Mouse (Mus musculus): ENCODE results near the gene Pnisr.

Pnisr gene

DNA sequence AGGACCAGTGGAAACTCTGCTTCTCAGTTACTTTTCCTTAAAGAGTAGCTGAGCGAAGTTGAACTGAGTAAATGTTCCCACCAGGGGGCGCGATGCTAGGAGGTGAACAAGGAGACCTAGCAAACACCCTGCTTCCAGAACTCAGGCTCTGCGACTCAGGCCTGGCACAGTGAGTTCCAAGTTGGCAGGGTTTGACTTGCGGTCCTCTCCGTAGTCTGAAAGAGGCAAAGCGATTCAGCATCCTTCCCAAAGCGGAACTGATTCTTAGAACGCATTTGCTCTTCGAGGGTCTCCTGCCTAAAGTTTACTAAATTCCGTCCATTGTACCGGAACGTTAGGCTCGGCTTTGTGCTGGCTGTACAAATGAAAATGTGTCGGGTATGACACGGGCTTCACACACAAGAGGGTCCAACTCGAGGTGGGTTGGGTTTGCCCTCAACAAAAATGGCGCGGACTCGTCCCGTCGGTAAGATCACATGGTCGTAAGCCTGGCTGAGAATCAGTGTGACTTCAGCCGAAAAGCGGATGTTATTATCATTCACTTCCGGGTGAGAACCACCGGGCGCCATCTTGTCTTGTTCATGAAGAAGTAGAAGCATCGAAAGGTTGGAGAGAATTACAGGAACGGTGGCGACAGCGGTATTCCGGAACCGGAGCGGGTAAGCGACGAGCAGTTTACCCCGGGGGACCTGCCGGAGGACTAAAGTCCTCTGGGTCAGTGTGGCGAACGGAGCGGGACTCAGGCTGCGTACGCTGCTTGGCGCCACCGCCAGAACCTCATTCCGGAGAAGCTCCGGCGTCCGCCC is at the start of gene Pnisr:
Pnisr (plus strand) TSS at position 103 of the 806 bp plus-strand sequence.
- TF ChIP-seq GATA4 (IDR thresholded peaks at IDR 0.05; ENCODE audit: insufficient replicate concordance, low read length), result no peak

DNA sequence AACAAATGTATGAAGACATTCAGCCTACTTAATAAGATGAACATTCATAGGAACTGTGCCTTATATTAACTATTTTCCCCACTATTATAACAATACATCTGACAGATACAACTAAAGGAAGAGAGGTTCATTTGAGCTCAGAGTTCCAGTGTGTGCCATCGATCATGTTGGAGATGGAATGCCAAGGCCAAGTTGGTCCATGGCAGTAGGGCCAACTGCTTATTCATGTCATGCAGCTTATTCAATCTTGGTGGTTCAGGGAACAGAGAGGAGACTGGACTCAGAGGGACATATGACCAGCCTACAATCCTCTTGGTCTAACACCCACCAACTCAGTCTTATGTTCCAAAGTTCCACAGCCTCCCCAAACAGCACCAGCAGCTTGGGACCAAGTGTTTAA is 46.4 kb upstream of the Pnisr start:
- TF ChIP-seq GATA4 (IDR thresholded peaks at IDR 0.05; ENCODE audit: insufficient replicate concordance, low read length), result no peak

DNA sequence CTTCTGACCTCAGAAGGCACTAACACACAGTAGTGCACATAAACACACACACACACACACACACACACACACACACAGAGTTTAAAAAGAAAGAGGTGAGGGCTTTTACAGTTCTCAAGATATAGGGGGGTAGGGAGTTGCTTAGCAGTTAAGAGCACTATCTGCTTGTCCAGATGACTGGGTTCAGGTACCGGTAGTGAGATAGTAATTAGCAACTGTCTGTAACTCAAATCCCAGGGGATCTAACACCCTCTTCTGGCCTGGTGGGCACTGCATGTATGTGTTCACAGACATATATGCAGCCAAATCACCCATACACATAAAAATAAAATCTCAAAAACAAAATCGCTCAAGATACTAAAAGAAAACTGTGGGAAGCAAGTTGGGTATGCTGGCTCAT is 45.8 kb upstream of the Pnisr start:
- no peak for TF ChIP-seq GATA4 (IDR thresholded peaks at IDR 0.05; ENCODE audit: insufficient replicate concordance, low read length)

DNA sequence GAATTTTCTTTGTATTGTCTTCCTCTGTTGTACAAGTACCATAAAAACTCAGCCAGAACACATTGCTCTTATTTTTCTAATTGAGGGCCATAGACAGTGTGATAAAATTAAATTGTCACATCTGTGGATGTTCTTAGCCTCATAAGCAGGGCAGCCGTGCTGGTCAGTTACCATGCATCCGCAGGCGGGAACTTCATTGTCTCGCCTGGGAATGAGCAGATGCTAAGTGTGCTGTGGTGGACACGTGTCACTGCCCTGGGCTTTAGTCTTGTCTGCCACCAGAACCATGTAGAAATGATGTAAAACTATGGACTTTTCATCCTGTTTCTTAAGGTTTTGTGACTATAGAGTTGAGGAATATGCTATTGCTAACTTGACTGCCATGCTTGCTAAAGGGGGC is 40.2 kb upstream of the Pnisr start:
- no peak for TF ChIP-seq GATA4 (IDR thresholded peaks at IDR 0.05; ENCODE audit: insufficient replicate concordance, low read length)

DNA sequence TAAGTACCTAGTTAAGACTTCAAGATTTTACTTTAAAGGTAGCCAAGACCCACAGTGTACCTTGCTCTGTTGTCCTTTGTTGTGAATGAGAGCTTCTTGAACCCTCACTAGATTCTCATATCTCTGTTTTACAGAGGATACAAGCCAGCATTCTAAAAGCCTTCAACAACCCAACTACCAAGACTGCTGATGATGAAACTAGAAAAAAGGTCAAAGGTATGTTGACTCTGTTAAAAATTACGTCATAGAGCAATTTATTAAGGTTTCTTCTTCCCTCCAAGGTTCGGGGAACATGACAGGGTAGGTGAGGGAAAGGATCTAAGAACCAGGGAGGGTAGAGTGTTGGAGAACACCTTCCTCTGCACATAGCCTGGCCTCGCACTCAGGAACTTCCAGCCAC is 36.8 kb upstream of the Pnisr start:
- TF ChIP-seq GATA4 (IDR thresholded peaks at IDR 0.05; ENCODE audit: insufficient replicate concordance, low read length), result no peak

DNA sequence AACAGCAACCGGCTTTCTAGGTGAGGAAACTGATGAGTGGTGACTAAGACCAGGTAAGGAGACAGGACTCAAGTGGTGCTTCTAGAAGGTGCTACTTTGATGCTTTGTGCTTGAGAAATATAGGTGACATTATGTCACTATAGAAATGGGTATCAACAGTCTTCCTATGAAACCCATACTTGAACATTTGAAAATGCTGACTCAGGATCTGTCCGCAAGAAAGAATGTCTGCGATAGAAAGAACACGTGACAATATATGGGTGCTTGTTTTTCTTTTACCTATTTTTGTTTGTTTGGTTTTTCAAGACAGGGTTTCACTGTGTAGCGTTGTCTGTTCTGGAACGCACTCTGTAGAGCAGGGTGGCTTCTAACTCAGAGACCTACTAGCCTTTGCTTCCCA is 34.7 kb upstream of the Pnisr start:
- no peak for TF ChIP-seq GATA4 (IDR thresholded peaks at IDR 0.05; ENCODE audit: insufficient replicate concordance, low read length)

DNA sequence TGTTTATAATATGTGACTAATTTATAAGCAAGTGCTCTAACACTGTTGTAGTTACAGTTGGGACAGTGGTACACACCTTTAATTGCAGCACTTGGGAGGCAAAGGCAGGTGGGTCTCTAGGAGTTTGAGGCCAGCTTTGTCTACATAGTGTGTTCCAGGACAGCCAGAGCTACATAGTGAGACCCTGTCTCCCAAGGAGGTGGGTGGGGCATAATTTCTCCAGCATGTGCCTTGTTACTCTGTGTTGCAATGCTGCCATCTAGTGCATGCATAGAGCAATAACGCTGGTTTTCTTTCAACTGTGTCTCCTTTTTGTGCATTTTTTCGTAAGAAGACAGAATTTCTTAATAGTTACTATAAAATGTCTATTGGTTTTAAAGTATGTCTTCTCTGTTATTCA is 33.4 kb upstream of the Pnisr start:
- no peak for TF ChIP-seq GATA4 (IDR thresholded peaks at IDR 0.05; ENCODE audit: insufficient replicate concordance, low read length)

DNA sequence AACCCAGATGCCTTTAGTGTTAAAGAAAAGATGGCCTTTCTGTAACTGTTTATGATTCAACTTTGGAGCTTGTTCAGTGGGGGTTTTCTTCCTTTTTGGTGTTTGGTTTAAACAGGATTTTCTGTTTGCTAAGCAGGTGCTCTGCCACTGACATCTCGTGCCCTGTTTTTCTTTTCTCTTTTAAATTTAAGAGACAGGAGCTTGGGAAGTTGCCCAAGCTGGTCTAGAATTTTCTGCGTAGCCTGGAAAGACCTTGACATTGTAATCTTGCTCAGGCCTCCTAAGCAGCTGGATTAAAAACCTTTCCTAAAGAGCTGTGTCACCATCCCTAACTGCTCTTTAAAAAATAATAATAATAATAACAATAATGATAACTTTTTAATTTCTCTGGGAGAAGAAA is 20.8 kb upstream of the Pnisr start:
- no peak for TF ChIP-seq GATA4 (IDR thresholded peaks at IDR 0.05; ENCODE audit: insufficient replicate concordance, low read length)

DNA sequence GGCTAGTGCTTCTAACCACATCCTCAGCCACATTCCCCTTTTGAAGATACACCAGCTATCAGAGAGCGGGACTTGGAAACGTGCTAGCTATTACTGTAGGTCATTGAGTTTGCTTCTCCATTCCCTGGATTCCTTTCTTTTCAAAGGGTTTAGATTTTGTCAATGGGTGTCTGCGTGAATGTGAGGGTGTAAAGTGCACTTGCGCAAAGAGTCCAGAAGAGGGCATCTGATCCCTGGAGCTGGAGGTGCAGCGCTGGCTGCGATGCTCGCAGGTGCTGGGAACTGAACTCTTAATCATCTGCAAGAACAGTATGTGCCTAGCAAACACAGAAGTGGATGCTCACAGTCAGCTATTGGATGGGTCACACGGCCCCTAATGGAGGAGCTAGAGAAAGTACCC is 14.5 kb upstream of the Pnisr start:
- TF ChIP-seq GATA4 (IDR thresholded peaks at IDR 0.05; ENCODE audit: insufficient replicate concordance, low read length), result no peak

DNA sequence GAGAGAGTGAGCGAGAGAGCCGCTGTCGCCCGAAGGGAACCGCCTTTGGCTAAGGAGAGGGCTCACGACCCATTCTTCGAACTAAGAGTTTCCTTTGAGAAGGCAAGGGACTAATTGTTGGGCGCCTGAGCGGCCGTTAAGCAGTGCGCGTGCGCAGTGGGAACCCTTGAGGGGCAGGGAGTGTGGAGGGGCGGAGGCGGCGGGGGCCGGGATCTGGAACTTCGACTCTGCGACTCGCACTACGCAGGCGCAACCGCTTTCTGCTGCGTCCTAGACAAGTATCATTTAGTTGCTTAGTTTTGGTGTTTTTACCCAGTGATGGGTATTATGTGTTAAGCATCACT is 876 bp downstream of the Pnisr start:
- no peak for TF ChIP-seq GATA4 (IDR thresholded peaks at IDR 0.05; ENCODE audit: insufficient replicate concordance, low read length)

DNA sequence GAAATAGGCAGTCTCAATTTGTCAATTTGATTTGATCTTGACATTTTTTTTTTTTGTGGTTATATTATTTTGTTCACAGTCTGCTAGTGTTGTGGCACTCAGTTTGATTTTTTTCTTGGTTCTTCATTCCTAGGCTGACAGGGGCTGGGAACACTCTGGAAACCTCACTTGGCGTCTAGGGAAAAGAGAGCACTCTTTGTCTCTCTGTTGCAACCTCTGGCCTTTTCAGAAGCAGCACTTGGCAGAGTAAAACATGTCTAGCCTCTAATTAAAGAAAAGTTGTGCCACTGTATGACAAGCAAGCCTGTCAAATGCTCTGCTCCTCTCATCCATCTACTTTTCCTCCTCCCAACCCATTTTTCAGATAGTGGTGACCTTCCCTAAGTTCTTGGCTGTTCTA is 10.1 kb downstream of the Pnisr start:
- no peak for TF ChIP-seq GATA4 (IDR thresholded peaks at IDR 0.05; ENCODE audit: insufficient replicate concordance, low read length)

DNA sequence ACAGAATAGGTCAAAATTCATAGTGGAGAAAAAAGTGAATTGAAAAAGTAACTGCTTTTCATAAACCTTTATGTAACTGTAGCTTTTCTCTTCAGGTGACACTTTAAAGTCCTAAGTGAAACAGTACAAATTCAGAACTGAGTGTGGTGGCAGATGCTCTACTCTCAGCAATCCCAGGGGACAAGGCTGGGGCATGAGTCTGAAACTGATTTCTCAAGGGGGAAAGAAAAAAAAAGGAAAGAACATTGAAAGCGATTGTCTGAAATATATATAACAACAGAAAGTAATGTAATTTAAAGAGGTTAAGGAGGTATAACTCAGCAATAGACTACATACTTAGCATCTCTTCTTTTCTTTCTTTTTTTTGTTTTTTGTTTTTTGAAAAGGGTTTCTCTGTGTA is 17.8 kb downstream of the Pnisr start:
- TF ChIP-seq GATA4 (IDR thresholded peaks at IDR 0.05; ENCODE audit: insufficient replicate concordance, low read length), result no peak

DNA sequence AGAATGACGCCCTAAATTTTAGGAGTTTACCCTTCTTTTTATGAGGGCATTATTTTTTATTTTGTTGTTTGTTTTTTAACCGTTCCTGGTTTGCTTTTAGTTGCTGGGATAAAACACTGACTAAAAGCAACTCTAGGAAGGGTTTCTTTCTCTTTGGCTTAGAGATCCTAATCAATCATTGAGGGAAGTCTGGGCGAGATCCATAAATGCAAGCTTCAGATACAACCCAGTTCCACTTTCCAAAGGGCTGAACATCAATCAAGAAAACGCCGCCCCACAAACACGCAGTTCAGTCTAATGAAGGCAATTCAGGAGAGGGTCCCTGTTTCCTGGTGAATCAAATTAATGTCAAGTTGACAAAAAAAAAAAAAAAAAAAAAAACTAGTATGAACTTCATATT is 31.4 kb downstream of the Pnisr start:
- TF ChIP-seq GATA4 (IDR thresholded peaks at IDR 0.05; ENCODE audit: insufficient replicate concordance, low read length), result no peak

DNA sequence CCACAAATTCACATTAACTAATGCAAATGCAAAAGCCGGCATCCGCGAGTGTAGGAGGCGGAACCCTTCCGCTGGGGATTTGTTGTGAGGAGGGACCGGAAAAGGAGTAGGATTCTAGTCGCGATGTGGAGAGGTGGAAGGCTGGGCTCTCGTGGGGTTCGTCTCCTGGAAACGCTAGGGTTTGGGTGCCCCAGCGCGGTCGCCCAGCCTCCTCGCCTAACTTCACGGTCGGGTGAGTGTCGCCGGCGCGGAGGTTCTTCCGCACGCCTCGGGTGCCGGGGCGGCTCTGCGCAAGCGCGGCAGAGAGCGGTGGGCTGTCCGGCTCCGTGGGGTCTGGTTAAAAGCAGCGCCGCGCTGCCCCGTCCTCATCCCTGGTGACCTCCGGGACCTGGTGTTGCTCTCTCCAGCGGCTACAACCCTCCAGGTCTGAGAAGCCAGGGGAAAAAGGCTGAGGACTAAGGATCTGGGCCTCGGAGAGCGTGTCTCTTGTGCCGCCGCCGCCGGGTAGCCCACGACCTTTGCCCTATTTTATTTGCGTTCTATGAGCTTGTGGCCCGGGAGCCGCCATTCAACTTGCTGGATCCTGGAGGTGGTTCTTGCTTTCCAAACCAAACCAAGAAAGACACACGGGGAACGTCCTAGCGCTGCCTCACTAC is 32.3 kb downstream of the Pnisr start, which contains the start of gene Coq3:
Coq3 (plus strand) TSS at position 109 of the 656 bp plus-strand sequence.
- TF ChIP-seq GATA4 (IDR thresholded peaks at IDR 0.05; ENCODE audit: insufficient replicate concordance, low read length), result peak; percentile 21; the same call in 1 of the 2 replicates

DNA sequence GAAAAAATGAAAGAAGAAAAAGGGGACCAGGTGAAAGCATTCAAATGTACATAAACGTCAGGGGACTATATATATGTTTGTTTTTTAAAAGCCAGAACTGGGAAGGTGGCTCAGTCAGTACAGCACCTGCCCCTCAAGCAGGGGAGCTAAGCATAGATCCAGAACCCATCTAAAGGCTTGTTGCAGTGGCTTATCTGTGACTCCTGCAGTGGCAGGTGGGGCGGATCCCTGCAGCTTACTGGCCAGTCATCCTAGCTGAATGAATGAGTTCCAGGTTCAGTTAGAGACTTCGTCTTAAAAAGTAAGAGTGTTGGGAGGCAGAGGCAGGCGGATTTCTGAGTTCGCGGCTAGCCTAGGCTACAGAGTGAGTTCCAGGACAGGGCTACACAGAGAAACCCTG is 35.4 kb downstream of the Pnisr start:
- no peak for TF ChIP-seq GATA4 (IDR thresholded peaks at IDR 0.05; ENCODE audit: insufficient replicate concordance, low read length)

DNA sequence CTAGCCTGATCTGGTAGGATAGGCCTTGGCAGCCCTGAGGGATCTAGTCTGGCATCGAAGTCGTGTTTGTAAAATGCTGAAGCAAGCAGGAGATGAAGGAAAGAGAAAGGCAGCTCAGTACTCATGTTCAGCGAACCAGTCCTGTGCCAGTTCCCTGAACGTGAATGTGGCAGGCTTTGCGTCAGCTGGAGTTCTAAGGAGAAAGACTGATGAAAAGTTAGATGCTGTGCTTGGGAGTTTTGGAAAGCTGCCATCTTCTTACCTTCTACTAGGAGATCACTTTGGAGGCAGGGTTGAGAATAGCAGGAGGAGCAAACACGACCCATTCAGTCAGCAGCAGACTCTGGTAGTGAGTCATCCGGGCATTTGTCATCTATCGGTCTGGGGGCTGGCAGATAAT is 38.4 kb downstream of the Pnisr start:
- TF ChIP-seq GATA4 (IDR thresholded peaks at IDR 0.05; ENCODE audit: insufficient replicate concordance, low read length), result no peak
